Mouse (Mus musculus) heart, adult 8-10 months (tissue): ENCODE data around the gene Inmt. TPM values are rescaled to one million over a fixed set of nuclear protein-coding genes. Genes with fewer than 3 reads are reported as not detected.
"Not testable (repeated sequence)": the region's sequence is repeated elsewhere in the genome, so short reads cannot be mapped to it uniquely, and the experiment has no call there.

ENCODE experiments used
- DNase-seq: peaks from one replicate; pipeline ENCODE4 v3.0.0; 2022; ENCODE audit warnings: low spot score
- total RNA-seq, 4 experiments: library from RNA; stranded (reverse); gene quantifications; 2 replicates each; pipeline ENCODE4 v1.2.4; 2022

The Inmt gene
- total RNA-seq, result 100 to 1,000 TPM in 1 of 4 experiments, 10 to 100 TPM in 3; 24.3 to 119 (median 52.8) TPM

DNA sequence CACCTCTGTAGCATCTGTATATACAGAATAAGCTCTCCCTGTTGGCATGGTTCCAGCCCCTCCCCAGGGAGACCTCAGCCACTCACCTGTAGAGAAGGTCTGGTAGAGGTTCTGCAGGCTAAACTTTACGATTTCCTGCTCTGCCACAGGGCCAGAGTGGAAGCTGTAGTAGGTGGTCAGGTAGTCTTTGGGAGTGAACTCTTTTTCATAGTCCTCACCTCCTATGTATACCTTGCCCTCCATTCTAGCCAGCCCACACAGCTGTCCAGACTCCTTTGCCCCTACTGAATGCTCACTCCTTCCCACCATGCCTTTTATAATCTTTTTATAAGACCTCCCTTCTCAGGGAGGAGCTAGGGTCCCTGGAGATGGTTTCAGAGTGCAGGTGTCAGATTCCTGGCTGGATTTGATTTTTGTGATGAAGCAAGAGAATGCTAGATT, at the start of gene Inmt:
Inmt (minus strand) TSS at position 303 of the 441 bp plus-strand sequence.
- DNase-seq, result no peak

DNA sequence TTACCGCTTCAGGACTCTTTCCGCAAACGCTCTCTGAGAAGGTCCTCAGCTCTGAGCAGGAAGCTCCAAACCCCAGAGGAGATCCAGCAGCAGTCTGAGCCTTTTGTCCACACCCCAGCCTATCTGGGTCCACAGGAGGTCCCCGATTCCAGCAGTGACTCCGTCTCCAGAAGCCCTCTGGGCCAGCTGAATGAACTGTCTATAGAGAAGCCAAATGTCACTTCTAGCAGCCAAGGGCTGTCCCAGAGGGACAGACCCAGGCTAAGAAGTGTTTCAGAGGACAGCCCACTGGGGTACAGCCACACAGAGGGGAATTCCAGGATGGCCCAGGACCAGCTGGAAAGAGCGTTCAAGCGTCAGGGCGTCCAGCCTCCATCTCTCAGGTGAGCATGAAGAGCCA, 49.1 kb upstream of the Inmt start:
- no peak for DNase-seq

DNA sequence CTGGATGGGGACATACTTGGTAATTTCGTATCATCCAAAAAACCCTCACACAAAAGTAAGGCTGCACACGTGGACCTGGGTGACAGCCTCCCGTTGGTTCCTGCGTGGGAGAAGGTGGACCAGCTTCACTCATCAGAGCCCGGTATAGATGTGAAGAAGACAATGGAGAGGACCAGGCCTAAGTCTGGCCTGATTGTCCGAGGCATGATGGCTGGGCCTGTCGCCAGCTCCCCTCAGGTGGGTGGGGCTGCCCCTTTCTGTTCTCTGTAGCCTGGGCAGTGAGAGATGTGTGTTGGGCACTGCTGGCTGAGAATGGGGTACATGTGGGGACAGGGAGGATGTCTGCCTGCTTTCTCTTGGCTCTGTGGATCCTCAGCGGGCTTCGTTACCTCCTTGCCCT, 43.4 kb upstream of the Inmt start:
- DNase-seq, result no peak

DNA sequence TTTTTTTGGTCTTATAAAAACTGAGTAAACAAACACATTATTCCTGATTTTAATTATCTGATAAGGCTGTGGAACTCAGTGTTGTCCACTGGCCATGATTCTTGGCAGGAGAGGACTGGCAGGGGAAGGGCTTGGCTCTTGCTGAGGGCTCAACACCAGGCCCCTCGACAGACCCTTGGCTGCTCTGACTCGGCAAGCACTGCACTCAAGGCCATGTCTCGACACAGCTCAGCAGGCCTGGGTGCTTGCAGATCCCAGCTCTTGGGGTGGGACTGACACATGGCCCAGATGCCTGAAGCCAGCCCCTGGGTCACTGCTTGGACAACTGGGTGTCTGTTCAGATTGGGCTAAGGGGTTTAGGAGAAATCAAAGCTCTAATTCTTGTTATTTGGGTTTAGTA, 39.7 kb upstream of the Inmt start:
- DNase-seq, result no peak

DNA sequence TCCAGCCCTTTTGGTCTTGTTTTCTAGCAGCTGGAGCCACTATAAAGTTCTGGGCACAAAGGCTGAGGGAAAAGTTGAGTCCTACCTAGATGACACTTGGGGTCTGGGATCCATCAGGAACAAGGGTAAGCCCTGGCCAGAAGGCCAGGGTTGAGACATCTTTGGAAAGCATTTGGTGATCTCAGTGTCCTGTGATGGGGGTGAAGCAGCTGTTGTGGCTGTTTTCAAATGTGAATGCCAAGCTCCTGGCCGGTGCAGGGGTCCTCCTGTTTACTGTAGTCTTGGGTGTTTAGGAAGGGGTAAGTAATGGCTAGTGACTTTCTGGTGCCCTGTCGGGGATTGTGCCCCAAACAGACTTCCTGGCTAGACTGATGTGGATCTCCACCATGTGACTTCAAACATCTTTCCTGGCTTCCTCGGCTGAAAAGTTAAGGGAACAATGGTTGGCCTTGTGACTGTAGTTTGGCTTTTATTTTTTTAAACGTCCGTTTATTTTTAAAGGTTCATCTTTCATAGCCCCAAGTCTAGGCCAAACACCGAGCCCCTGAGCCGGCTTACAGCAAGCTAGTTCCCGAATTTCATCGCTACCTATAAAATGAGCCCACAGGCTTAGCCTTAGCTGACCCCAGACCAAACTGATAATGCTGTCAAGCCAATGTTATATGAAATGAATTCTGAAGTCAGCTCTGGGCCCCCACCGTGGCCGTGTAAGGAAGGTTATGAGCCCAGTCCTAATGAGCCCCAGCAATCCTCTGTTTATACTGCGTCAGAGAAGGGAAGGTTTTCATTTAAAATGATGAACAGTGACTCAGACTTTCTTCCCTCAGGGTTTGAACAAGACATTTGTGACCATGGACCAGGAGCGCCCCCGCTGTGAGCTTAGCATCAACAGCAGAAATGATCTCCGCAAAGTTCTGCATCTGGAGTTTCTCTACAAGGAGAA, 35.9 kb upstream of the Inmt start:
- DNase-seq, result peak; percentile 24

DNA sequence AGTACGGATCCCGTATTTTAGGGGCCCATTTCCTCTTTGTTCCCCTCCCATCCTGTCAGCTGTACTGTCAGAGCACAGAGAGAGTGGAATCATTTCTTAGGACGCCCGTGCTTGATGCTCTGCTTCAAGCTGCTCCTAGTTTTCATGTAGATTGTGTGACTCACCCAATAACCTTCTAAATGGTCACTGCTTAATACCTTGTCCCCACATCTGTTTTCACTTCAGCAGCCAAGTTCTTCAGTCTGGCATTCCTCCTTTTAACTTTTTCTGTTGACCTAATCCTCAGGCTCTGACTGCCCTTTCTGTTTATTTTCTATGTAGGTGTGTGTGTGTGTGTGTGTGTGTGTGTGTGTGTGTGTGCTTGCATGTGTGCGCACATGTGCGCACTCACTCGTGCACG, 32.9 kb upstream of the Inmt start:
- DNase-seq, result no peak

DNA sequence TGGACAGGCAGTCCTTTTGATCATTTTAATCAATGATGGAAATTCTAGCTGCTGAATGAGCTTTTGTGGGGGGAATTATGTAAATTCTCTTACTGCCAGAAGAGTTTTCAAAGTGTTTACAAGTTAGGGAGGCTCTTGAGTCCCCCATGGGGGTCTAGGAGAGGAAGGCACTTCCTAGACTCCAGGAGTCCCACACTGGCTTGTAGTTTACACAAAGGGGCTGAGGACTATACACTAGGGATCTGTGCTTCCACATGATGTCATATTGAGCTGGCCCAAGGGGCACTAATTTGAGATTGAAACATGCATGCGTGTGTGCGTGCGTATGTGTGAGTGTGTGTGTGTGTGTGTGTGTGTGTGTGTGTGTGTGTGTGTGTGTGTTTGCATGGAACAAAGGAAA, 29.1 kb upstream of the Inmt start:
- no peak for DNase-seq

DNA sequence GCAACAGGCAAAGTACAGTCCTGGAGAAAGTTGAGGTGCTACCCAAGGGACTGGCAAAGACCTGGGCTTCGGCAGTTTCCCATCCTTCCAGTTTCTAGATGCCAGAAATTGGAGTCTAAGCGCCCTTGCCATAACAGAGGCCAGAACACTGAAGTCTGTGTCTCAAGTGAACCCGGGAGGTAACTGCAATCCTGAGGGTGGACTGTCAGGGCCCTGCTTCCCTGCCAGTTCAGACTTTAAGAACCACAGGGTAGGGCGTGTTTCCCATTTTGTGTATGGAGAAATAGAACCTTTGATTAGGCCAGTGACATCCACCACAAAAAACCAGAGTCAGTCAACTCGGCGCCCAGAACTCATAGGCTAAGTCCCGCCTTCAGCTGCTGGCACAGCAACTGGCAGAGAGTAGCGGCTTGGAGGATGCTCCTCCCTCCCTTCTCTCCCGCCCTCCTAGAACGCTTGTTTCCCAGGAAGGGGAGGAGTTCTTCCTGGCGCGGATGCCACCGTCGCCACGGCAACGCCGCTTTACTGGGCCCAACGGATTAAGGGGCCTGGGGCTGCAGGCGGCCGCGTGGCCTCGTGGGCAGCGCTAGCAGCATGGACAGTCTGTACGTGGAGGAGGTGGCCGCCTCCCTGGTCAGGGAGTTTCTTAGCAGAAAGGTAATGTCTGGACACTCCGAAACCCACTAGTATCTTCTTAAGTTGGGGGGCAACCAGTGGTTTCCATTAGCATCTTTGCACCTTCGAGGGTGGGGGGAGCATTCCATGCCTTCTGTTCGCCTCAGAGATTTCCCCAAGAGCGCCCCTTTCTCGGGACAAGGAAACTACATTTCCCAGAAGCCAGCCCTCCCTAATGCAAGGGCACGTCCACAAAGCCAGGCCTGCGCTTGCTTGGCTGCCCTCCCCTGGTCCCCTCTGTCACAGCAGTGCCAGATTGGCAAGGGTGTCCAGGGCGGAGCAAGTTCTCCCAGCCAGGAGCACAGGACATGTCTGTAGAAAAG, 28.4 kb upstream of the Inmt start, which contains the start of gene Mindy4:
Mindy4 (plus strand) TSS at position 471 of the 998 bp plus-strand sequence.
- DNase-seq, result peak; percentile 90

DNA sequence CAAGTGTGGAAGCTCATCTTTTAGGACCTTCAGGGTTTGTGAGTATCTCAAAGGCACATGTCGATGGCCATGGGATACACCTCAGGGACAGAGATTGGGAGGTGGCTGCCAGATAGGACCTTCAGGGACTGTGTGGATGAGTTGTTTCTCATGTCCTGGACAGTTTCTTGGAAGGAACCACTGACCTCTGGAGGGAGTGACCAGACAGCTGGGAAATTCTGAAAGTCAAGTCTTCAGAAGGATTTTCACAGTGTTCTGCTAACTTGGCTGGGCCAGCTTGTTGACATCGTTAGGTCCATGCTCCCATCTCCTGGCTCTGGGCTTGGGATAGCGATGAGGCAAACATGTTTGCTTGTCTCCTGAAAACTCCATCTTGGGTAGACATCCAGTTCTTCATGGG, 24.2 kb upstream of the Inmt start:
- DNase-seq, result peak; percentile 73

DNA sequence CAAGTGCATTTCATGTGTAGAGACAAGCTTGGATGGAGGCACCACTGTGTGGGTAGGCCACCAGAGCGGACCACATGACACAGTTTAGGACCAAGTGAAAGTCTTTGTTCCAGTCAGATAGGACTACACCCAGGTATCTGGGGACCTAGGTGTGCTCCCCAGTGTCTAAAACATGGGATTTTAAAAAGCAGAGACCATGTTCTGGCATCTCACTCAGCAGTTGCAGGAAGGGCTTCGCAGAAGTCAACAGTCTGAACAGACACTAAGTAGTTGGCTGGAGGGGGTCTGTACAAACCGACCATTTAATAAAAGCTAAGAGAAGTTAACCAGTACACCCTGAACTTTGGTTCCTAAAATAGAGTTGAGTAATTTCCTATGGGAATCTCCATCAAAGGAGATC, 18.3 kb upstream of the Inmt start:
- DNase-seq, result no peak

DNA sequence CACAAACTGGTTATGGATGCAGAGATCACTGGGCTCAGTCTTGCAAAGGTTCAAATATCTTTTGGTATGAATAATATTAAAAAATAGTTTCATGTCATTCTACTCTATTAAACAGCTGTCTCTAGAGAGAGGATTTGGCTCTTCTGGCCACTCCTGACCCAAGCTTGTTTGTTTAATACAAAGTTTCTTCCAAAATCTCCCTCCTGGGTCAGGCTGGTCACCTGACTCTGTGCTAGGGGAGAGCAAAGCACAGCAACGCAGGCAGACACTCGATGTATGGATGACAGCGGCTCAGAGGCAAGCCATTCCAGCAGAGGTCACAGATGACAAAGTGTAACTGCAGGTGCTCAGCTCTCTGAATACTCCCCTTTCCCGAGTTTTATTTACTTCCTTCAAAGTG, 16.7 kb upstream of the Inmt start:
- DNase-seq, result no peak

DNA sequence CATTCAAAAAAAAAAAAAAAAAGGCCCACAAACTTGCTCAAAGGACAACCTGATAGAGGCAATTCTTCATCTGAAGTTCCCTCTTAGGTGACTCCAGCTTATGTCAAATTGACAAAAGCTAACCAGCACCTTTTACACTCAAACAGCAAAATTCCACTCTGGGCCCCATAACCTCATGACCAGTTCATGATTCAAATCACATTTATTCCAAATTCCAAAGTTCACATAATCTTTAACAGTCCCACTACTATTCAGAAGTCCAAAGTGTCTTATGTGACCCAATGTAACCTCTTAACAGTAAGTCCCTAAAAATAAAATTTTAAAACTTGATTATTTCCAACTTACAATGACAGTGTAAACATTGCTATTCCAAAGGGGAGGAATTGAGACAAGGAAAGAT, 14.6 kb upstream of the Inmt start:
- no peak for DNase-seq

DNA sequence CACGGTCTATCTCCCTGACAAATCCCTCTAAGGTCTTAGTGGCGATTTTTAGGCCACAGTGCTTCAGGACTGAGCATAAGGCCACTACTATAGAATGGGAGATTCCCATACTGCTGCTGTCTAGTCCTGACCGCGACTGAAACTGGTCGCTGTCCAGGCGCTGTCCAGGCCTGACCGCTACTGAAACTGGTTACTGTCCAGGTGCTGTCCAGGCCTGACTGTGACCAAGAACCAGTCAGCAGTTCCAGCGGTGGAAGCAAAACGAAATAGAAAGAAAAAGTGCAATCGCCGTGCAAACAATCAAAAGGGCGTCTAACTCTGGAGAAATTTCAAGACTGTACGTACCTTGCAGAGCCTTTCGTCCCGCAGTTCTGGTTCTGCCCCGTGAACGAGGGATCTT, 13.0 kb upstream of the Inmt start:
- not testable (repeated sequence) for DNase-seq

DNA sequence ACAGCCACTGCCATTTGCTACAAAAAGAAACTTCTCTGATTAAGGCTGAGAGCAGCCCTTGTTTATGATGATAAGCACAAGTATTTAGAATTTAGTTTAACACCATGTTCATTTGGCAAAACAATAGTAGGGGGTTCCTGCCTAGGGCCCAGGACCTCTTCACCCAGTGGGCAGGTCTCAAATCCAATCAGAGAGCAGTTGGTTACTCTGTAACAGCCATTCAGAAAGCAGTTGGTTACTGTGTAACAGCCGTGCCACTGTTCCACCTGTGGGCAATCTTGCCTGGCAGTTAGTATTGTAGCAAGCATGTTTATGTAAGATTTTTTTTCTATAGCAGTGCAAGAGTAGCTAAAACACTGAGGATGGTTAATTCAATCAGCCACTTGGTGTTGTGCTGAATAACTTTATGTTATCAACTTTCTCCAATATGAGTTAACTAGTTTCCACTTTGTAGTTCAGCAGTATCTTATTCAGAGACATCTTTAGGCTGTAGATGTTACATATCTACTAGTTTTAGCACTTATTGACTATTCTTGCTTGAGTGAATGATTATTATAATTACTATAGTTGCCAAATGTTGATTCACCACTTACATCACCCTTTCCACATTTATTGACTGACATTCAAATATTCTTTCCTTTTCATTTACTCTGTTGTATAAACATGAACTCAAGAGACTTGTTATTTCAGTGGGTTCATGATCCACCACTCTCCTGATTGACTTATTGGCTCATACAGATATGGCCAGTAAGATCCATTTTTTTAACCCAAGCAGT, 8.0 kb upstream of the Inmt start:
- DNase-seq, result no peak

DNA sequence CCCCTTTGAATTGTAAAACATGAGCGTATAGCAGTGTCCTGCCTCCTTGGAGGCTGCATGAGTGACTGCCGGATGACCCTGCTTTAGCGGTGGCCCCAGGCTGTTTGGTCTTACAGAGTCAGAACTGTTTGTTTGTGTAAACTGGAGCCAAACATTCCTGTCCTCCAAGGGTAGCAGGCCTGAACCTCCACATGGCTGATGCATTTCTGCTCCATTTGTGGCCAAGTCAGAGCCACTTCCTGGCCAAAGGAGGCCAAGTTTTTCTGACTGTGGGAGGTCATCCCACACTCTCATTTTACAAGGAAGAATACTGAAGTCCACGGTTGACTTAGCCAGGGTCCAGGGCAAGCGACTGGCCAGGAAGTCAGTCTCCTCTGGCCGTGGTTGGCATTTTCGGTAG, 4.7 kb upstream of the Inmt start:
- no peak for DNase-seq

DNA sequence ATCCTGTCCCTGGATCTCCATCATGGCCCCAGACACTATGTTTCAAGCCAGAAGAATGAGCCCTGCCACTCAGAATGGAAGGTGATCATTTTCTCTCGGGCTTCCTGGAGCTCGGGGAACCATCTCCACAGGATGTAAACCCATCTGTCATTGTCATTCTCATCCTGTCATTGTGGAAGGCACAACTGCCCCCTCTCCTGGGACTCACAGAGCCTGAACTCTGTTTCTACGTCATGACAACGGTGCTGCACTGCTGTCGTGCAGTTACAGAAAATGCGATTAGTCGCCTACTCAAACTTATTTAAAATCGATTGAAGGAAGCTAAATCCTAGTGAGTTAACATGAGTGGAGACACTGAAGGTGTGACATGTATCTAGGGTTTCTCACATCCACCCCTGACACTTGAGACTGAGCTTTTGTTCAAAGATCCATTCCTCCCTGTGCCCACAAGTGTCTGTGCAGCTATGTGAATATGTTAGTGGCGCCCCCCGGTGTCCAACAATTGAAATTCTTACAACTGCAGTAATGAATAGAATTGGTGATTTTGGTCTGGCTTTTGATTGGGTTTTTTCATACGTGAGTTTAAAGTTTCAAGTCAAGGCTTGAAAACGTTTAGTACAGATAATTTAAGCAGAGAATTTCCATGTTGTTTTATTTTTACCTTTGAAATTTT, 2.4 kb upstream of the Inmt start:
- no peak for DNase-seq

DNA sequence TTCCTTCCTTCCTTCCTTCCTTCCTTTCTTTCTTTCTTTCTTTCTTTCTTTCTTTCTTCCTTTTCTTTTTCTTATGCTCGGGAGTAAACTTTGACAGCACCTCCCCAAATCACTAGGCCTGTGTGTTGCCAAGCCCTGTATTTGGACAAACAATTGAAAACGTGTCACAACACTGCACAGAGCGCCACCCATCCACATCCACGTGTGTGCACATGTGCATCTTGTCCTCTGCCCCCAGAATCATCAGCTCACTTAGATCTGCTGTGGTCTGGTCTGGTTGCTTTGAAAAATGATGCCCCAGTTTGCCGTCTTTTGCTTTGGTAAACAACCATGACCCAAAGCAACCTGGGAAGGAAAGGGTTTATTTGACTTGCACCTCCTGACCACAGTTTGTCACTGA, 1.0 kb upstream of the Inmt start:
- DNase-seq, result no peak

DNA sequence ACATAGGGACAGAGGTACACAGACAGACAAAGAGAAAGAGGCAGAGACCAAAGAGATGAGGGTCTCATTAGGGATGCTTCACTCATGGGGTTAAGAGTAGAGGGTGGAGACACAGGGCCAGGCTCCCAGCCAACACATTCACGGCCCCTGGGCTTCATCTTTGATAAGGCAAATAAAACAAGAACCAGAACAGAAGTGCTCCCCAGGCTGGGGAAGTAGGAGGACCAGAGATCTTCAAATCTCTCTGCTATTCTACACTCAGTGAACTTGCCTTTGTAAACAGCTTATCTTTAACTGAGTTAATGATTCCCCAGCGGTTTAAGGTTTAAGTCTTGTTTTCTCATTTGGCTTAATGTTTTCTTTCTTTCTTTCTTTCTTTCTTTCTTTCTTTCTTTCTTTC, 613 bp upstream of the Inmt start:
- no peak for DNase-seq

DNA sequence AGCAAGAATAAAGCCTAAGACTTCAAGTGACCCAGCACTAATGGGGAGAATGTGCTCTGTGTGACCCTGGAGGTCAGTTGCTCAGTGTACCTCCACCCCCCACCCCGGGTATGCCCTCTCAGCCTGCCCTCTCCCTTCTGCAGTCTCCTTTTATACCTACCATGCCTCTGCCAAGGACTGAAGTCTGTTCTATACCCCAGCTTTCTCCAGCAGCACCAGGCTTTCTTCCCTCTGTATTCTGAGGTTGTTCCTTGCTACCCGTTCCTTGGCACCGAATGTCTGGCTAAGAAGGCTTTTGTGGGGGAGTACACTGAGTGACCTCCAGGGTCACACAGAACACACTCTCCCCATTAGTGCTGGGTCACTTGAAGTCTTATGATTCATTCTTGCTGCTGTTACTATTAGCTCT, 898 bp downstream of the Inmt start:
- DNase-seq, result no peak

DNA sequence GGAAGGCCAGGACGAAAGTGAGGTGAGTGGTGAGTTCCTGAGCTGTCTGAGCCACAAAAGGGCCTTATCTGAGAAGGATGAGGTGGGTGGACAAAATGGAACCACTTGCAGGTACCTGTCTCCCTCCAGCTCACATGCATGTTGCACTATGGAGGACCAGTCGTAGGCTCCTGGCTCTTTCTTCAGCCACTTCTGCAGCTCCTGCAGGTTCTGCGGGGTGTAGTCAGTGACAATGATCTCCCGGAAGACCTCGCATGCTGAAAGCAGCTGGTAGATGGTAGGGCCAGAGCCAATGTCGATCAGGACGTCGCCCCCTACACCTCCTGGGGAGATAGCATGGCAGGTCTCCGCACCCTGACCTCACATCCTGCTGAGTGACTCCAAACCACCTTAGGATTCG, 1.7 kb downstream of the Inmt start:
- DNase-seq, result no peak

DNA sequence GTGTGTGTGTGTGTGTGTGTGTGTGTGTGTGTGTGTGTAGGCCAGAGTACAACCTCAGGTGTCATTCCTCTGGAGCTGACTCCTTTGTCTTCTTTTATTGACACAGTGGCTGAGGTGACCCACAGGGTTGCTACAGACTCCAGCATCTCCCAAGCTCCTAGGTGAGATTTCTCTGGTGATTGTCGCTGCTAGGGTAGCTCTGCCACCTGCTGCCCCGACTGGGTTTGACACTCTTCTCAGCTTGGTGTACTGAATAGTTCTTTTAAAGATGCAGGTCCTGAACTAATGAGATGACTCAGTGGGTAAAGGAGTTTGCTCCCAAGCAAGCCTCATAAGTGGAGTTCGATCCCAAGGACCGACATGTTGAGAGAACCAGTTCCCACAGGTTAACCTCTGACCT, 3.2 kb downstream of the Inmt start:
- no peak for DNase-seq
